Mouse (Mus musculus) liver, embryonic 15.5 days (tissue): ENCODE data around the gene Nfatc2ip. TPM values are rescaled to one million over a fixed set of nuclear protein-coding genes. Genes with fewer than 3 reads are reported as not detected.

Experiments
- ATAC-seq: fragments of 200-750 bp; cut with Nextera tagmentation; 2 replicates; pipeline ENCODE4 v1.8.0; 2017; ENCODE audit warnings: moderate number of reproducible peaks, mild to moderate bottlenecking, moderate library complexity; ENCODE audit not compliant: insufficient read depth
- H3K27ac ChIP-seq: fragments of 300-500 bp; sonication (generic); replicated peaks from 2 replicates; pipeline ENCODE4 v1.5.1; 2015; ENCODE audit warnings: mild to moderate bottlenecking, inconsistent platforms
- H3K27me3 ChIP-seq: fragments of 300-500 bp; sonication (generic); 2 replicates; pipeline ENCODE4 v1.6.1; 2015; ENCODE audit warnings: mild to moderate bottlenecking, inconsistent platforms
- H3K36me3 ChIP-seq: fragments of 300-500 bp; sonication (generic); replicated peaks from 2 replicates; pipeline ENCODE4 v1.6.1; 2015; ENCODE audit warnings: moderate library complexity, mild to moderate bottlenecking, inconsistent platforms
- H3K4me1 ChIP-seq: fragments of 300-500 bp; sonication (generic); replicated peaks from 2 replicates; pipeline ENCODE4 v1.6.1; 2015; ENCODE audit warnings: inconsistent platforms
- H3K4me2 ChIP-seq: fragments of 300-500 bp; sonication (generic); 2 replicates; pipeline ENCODE4 v1.6.1; 2015; ENCODE audit warnings: moderate library complexity, mild to moderate bottlenecking, inconsistent platforms
- H3K4me3 ChIP-seq: fragments of 300-500 bp; sonication (generic); replicated peaks from 2 replicates; pipeline ENCODE4 v1.5.1; 2015; ENCODE audit warnings: mild to moderate bottlenecking, inconsistent platforms
- H3K9ac ChIP-seq: fragments of 300-500 bp; sonication (generic); 2 replicates; pipeline ENCODE4 v1.6.1; 2015; ENCODE audit warnings: moderate library complexity, mild to moderate bottlenecking, inconsistent platforms
- H3K9me3 ChIP-seq: fragments of 300-500 bp; sonication (generic); replicated peaks from 2 replicates; pipeline ENCODE4 v1.6.1; 2016; ENCODE audit warnings: inconsistent platforms
- WGBS: fragments of 180-500 bp; shearing (Covaris S2); methylation state at CpG from one replicate; pipeline ENCODE4 v1.1.7; 2015; ENCODE audit warnings: mixed read lengths; ENCODE audit not compliant: insufficient replicate concordance; 5-methylcytosine and 5-hydroxymethylcytosine counted together
- polyA plus RNA-seq: library from polyadenylated mRNA; unstranded; fragments of >200 nt; fragmentation: Nextera tagmentation; extraction: Ambion mirVana; gene quantifications from 2 replicates; pipeline ENCODE4 v1.2.1, GENCODE M21; 2015

Nfatc2ip gene
- polyA plus RNA-seq, 1 experiment from 2014 or later: 2.0 TPM

GRCm38 (mm10) chr7:126374526-126374925 is 22.0 kb downstream of the Nfatc2ip start:
- H3K9ac ChIP-seq: no peak overlapping the region
- H3K4me1 ChIP-seq: peaks cover 40% of the 10 kb centered on the region
- H3K4me3 ChIP-seq: no peak overlapping the region
- no peak overlapping the region for H3K4me2 ChIP-seq
- no peak overlapping the region for H3K27ac ChIP-seq
- ATAC-seq: no peak
- H3K27me3 ChIP-seq: no peaks in the 10 kb centered on the region
- WGBS: 53% methylated on average over 6 of the region's 6 CpGs
- no peaks in the 10 kb centered on the region for H3K9me3 ChIP-seq
- H3K36me3 ChIP-seq: peaks cover 43% of the 10 kb centered on the region

DNA sequence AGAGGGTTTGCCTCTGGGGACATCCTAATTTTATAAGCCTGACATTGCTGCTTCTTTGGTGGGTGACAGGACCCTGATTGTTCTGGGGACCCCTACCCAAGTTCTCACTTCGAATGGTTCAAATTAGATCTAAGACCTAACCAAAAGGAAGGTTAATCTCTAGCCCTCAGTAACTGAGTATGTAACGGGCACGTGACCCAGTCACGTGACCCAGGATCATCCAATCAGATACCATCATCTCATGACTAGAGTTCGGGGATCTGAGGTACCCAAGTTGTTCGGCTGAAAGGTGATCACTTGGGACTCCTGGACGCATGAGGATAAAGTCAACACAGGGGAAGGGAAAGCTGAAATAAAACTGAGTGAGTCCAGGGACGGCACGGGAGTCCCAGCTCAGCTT is 23.5 kb downstream of the Nfatc2ip start:
- Histone ChIP-seq H3K4me1 (peaks cover 39% of the 10 kb centered on the region), H3K9ac (no peak overlapping the region), H3K4me2 (no peak overlapping the region), H3K4me3 (no peak overlapping the region), H3K9me3 (no peaks in the 10 kb centered on the region), H3K36me3 (peaks cover 43% of the 10 kb centered on the region), H3K27ac (no peak overlapping the region), H3K27me3 (no peaks in the 10 kb centered on the region)
- ATAC-seq: no peak
- WGBS: 80% methylated on average over 9 of the region's 9 CpGs

DNA sequence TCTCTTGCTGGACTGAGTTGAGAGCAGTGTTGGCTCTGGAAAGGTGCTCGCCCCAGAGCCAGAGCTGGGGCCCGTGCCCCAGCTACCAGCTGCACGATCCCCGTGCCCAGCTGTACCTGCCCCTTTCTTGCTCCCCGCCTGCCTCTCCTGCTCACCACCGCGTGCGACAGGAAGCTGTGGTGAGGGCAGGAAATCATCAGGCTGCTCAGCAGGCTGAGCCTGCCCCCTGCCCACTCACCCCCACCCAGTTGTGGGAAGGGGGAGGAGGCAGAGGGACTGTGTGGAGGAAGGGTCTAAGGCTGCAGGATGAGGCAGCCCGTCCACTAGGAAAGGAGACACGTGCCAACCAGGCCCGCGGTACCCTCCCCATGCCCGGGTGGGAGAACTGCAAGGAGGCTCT is 27.1 kb downstream of the Nfatc2ip start, which contains the start of gene Lat:
Gene Lat (minus strand): TSS at position 178 of the 400 bp plus-strand sequence.
- 24% methylated on average over 13 of the region's 13 CpGs for WGBS
- ATAC-seq: peak; percentile 20; the same call in 1 of the 2 replicates
- H3K4me3 ChIP-seq: peak within 1 kb of the TSS; percentile 6; the same call in 1 of the 2 replicates
- H3K27ac ChIP-seq: no peak within 1 kb of the TSS
- no peaks in the 10 kb centered on the region for H3K9me3 ChIP-seq
- H3K4me2 ChIP-seq: peak within 1 kb of the TSS; percentile 20; the same call in 1 of the 2 replicates
- H3K9ac ChIP-seq: no peak within 1 kb of the TSS
- peaks cover 43% of the 10 kb centered on the region for H3K36me3 ChIP-seq
- peaks cover 12% of the 10 kb centered on the region; the same call in 1 of the 2 replicates for H3K4me1 ChIP-seq
- H3K27me3 ChIP-seq: no peaks in the 10 kb centered on the region

- no peak overlapping the region for H3K9ac ChIP-seq
- no peak overlapping the region for H3K4me2 ChIP-seq
- H3K9me3 ChIP-seq: no peaks in the 10 kb centered on the region
- no peaks in the 10 kb centered on the region for H3K27me3 ChIP-seq
- no peak overlapping the region for H3K4me3 ChIP-seq
- H3K4me1 ChIP-seq: 0 out of 2 replicates have a peak, but pooled peaks cover 7% of the 10 kb centered on the region
- peaks cover 38% of the 10 kb centered on the region for H3K36me3 ChIP-seq
- ATAC-seq: no peak
- no peak overlapping the region for H3K27ac ChIP-seq
- WGBS: 62% methylated on average over 8 of the region's 8 CpGs
Measured at GRCm38 (mm10) chr7:126368367-126368766, 28.2 kb downstream of the Nfatc2ip start.

GRCm38 (mm10) chr7:126367636-126368035 is 28.9 kb downstream of the Nfatc2ip start:
- peaks cover 31% of the 10 kb centered on the region for H3K36me3 ChIP-seq
- no peak overlapping the region for H3K9ac ChIP-seq
- H3K4me1 ChIP-seq: peaks cover 13% of the 10 kb centered on the region
- no peaks in the 10 kb centered on the region for H3K9me3 ChIP-seq
- H3K4me3 ChIP-seq: no peak overlapping the region
- no peak overlapping the region for H3K4me2 ChIP-seq
- ATAC-seq: no peak
- no peak overlapping the region for H3K27ac ChIP-seq
- 62% methylated on average over 10 of the region's 10 CpGs for WGBS
- no peaks in the 10 kb centered on the region for H3K27me3 ChIP-seq

DNA sequence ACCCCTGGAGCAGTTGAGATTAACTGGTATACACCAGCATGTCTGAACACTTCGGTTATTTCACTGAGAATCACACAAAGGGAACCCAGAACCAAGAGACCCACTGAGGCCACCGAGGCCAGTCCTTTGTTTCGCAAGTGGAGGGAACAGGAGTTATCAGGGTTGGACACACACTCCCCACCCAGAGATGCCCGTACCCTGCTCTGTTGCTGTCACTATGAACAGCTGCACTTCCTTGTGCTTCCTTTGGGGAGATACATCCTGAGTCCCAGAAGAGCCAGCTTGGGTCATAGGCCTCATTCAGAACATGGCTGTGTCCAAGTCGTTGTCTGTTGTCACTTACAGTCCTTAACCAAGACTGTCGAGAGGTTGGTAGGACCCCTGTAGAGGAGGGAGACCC is 33.5 kb downstream of the Nfatc2ip start:
- Histone ChIP-seq H3K9me3 (no peaks in the 10 kb centered on the region), H3K4me3 (no peak overlapping the region), H3K27me3 (no peaks in the 10 kb centered on the region), H3K36me3 (no peaks in the 10 kb centered on the region), H3K9ac (no peak overlapping the region), H3K4me2 (no peak overlapping the region), H3K4me1 (peaks cover 14% of the 10 kb centered on the region), H3K27ac (no peak overlapping the region)
- ATAC-seq: no peak
- WGBS: 30% methylated on average over 6 of the region's 6 CpGs

GRCm38 (mm10) chr7:126359049-126359448 is 37.5 kb downstream of the Nfatc2ip start:
- WGBS: 74% methylated on average over 13 of the region's 13 CpGs
- H3K9ac ChIP-seq: no peak overlapping the region
- ATAC-seq: no peak
- H3K27ac ChIP-seq: no peak overlapping the region
- no peaks in the 10 kb centered on the region for H3K9me3 ChIP-seq
- no peaks in the 10 kb centered on the region for H3K27me3 ChIP-seq
- H3K4me2 ChIP-seq: no peak overlapping the region
- H3K4me1 ChIP-seq: peaks cover 53% of the 10 kb centered on the region
- H3K4me3 ChIP-seq: no peak overlapping the region
- H3K36me3 ChIP-seq: no peaks in the 10 kb centered on the region

- Histone ChIP-seq H3K36me3 (no peaks in the 10 kb centered on the region), H3K4me2 (no peak overlapping the region), H3K9ac (no peak overlapping the region), H3K9me3 (no peaks in the 10 kb centered on the region), H3K27me3 (no peaks in the 10 kb centered on the region), H3K27ac (no peak overlapping the region), H3K4me3 (no peak overlapping the region), H3K4me1 (peaks cover 56% of the 10 kb centered on the region)
- 84% methylated on average over 9 of the region's 9 CpGs for WGBS
- no peak for ATAC-seq
Measured at GRCm38 (mm10) chr7:126358413-126358812, 38.1 kb downstream of the Nfatc2ip start.

- no peak for ATAC-seq
- no peaks in the 10 kb centered on the region for H3K9me3 ChIP-seq
- H3K27me3 ChIP-seq: no peaks in the 10 kb centered on the region
- no peaks in the 10 kb centered on the region for H3K36me3 ChIP-seq
- WGBS: 86% methylated on average over 6 of the region's 6 CpGs
- no peak overlapping the region for H3K4me2 ChIP-seq
- H3K27ac ChIP-seq: no peak overlapping the region
- H3K9ac ChIP-seq: no peak overlapping the region
- peaks cover 53% of the 10 kb centered on the region for H3K4me1 ChIP-seq
- no peak overlapping the region for H3K4me3 ChIP-seq
Measured at GRCm38 (mm10) chr7:126357838-126358237, 38.7 kb downstream of the Nfatc2ip start.

- Histone ChIP-seq H3K36me3 (no peaks in the 10 kb centered on the region), H3K9me3 (no peaks in the 10 kb centered on the region), H3K27ac (peak overlapping the region; percentile 77), H3K4me2 (peak overlapping the region; percentile 65), H3K4me1 (peaks cover 46% of the 10 kb centered on the region), H3K27me3 (no peaks in the 10 kb centered on the region), H3K9ac (no peak overlapping the region), H3K4me3 (0 out of 2 replicates have a peak overlapping the region, but pooled peaks have one; percentile 14)
- ATAC-seq: peak; percentile 90
- 12% methylated on average over 7 of the region's 7 CpGs for WGBS
Measured at GRCm38 (mm10) chr7:126356793-126357591, 39.5 kb downstream of the Nfatc2ip start.

DNA sequence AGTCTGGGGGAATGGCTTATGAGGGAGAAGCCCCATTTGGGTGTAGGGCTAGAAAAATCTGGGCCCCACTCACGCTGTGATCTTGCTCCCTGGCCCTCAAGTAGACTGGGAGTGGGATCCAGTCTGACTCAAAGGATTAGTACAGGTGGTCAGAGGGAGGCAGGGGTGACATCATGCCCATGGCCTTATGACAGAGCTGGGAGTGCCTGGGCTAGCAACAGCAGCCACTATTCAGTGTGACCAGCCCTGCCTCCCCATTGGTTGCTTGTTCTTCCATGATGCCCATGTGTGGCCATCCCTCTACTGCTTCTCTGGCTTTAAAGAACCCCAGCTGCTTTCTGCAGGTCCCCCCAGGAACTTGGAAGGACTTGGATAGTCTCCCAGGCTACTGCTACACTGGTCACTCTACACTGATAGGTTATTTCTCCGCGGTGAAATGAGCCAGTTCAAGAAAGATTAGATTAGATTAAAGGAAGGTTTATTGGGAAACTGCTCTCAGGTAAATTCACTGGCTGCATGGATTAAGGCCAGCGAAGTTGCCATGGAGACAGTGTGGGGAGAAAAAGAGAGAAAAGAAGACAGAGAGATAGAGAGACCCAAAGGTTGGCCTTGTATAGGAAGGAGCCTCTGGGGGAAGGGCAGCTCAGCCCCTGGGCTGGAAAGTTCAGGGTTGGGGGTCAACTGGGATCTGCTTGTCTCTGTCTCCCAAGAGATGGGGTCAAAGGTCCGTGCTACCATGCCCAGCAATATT is 40.5 kb downstream of the Nfatc2ip start:
- H3K36me3 ChIP-seq: no peaks in the 10 kb centered on the region
- H3K27me3 ChIP-seq: no peaks in the 10 kb centered on the region
- peak overlapping the region; percentile 77 for H3K27ac ChIP-seq
- H3K4me2 ChIP-seq: peak overlapping the region; percentile 65
- no peak overlapping the region for H3K4me3 ChIP-seq
- no peak for ATAC-seq
- H3K4me1 ChIP-seq: peaks cover 46% of the 10 kb centered on the region
- H3K9me3 ChIP-seq: no peaks in the 10 kb centered on the region
- H3K9ac ChIP-seq: no peak overlapping the region
- WGBS: 48% methylated on average over 5 of the region's 5 CpGs
